Mouse (Mus musculus): ENCODE results near the gene Sac3d1.

Sac3d1 gene

DNA sequence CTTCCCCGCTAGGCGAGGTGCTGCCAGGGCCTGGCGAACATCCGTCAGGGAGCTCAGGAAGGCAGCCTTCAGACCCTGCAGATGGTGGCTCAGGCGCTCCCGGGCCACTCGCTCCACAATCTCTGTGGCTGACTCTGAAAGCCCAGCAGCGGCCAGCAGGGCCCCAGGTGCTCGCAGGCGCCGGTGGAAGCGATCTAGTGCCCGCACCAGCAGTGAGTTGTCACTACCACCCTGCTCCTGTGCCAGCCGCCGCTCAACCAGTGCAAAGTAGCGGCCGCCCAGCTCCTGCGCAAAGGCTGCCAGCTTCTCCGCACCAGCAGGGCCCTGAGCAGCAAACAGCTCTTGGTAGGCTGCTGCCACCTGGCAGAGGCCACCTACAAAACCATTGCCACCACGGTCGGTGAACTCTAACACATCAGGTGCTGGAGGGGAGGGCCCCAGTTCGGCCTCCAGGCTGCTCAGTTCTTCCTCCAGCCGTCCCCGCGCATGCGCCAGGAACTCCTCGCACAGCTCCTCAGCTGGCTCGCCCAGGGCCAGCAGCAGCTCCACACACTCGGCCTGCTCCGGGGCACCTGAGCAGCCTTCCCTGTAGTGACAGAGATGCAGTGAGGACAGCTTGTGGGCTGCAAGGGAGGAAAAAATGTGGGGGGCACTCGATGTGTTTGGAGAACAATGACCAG lies 47.7 kb downstream of the Sac3d1 start:
- no peak for DNase-seq (ENCODE audit: extremely low read depth, low read depth)

DNA sequence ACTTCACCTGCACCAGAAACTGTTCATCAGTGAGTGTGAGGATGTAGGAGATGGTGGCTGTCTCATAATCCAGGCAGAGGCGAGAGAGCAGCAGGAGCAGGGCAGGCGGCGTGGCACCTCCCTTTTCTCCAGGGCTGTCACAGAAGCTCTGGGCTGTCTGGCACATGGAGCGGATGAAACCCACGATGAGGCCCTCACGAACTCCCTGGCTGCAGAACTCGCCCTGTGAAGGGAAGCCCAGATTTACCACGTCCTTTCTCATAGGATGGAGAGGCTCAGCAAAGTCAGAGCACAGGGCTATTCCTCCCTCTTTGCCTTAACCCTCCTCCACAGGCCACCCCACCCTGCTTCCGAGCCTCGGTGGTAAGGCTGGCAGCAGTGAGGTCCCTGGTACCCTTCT lies 48.6 kb downstream of the Sac3d1 start:
- DNase-seq (ENCODE audit: extremely low read depth, low read depth) = no peak

DNA sequence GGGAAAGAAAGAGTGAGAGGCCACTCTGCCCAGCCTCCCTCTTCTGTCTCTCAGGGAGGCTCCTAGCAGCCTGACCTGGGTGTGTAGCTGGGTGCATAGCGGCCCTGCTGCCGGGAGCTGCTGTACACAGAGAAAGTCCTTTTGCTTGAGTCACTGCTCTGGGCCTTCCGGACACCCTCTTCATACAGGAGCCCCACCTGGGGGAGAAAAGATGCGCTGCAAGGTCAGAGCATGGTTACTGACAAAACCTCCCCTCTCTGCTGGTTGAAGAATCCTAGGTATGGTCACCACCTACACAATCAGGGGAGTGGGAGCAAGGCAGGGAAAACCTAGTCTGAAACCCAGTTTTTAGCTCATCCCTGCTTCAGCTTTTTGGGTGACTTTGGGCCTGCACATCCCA lies 49.5 kb downstream of the Sac3d1 start:
- DNase-seq (ENCODE audit: extremely low read depth, low read depth) = no peak

DNA sequence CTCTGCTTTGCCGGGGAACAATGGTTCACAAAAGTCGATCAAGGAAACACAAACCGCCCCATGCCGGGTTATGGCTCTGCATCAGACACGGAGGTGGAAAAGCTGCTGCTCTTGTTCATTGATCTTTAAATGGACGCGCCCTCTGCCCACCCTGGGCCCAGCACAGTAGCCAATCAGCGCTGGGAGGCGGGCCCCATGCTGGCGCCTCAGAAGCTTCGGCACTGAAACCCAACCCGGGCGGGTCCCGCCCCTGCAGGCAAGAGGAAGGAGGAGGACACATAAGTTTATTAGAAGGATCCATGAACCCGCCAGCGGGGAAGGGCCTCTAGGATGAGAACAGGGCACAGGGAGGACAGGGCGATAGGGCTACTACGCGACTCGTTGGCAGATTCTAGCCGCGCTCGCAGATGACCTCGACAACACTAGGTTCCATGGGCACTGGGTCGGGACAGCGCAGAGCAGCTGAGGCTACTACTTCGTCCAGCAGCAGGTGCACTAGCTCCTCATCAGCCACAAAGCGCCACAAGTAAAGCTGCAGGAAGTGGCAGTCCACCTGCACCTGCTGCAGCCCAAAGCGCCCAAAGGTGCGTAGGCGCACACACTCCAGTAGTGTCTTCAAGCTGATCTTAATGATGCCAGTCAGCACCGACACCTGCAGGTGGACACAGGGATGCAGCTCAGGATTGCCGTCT lies 50.6 kb downstream of the Sac3d1 start, which contains the start of gene Tm7sf2:
Gene Tm7sf2, minus strand, starts transcription at position 650 of the 692 bp plus-strand sequence.
- DNase-seq (ENCODE audit: extremely low read depth, low read depth) = peak; percentile 82

DNA sequence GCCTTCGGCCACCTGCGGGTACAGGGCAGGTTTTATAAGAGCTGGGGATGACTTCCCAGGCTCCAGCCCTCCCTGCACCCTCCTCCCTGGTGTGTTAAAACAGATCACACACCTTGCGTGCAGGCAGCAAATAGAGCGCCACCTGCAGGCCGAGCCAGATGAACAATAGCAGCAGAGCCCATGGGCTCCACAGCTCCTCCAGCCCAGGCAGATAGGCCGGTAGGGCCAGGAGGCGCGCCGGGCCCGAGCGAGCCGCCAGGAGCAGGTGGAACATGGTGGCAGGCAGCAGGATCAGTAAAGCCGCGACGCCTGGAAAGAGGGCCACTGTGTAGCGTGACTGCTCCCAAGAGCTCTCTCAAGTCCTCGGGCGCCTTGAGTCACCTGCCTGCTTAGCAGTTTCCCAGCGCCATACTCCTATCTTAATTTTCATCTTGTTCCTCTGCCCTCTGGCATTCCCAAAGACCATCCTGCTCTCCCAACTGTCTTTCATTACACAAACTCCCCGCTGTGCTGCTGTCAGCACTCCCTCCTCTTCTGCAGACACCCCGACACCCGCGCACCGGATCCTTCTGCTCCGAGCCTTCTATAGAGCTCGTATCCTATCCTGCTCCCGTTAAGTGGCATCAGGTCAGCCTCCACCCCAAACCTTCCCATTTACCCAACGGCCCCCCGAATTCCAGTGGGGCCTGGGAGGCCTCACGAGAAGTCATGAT lies 51.3 kb downstream of the Sac3d1 start:
- peak; percentile 72 for DNase-seq (ENCODE audit: extremely low read depth, low read depth)

DNA sequence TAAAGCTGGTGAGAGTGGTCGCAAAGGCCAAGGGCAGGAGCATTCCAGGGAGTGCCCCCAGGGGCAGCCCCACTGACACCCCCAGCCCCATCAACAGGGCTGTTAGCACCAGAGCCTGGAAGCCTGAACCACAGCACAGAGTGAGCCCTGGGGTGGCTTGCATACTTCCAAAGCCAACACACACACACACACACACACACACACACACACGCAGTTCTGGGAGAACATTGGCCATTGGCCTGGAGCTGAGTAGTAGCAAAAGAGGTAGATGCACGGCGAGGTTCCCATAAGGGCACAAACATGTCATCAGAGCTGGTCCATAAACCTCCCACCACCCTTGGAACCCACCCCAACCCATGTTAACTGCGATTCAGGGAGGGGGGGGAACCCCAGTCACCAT lies 51.9 kb downstream of the Sac3d1 start:
- DNase-seq (ENCODE audit: extremely low read depth, low read depth) = no peak
